Mouse (Mus musculus) stomach, embryonic 15.5 days (tissue): ENCODE data around the gene Ago3. TPM values are rescaled to one million over a fixed set of nuclear protein-coding genes. Genes with fewer than 3 reads are reported as not detected.

ENCODE experiments used
- ATAC-seq: fragments of 200-750 bp; cut with Nextera tagmentation; 2 replicates; pipeline ENCODE4 v1.8.0; 2017; ENCODE audit warnings: low read depth, moderate number of reproducible peaks, moderate TSS enrichment; ENCODE audit not compliant: insufficient read depth, low FRiP score
- H3K27ac ChIP-seq: fragments of 300-500 bp; sonication (generic); 2 replicates; pipeline ENCODE4 v1.5.1; 2015; ENCODE audit warnings: mild to moderate bottlenecking, inconsistent platforms
- H3K27me3 ChIP-seq: fragments of 300-500 bp; sonication (generic); replicated peaks from 2 replicates; pipeline ENCODE4 v1.6.1; 2015; ENCODE audit warnings: inconsistent platforms
- H3K36me3 ChIP-seq: fragments of 300-500 bp; sonication (generic); 2 replicates; pipeline ENCODE4 v1.6.1; 2015; ENCODE audit warnings: inconsistent platforms
- H3K4me1 ChIP-seq: fragments of 300-500 bp; sonication (generic); 2 replicates; pipeline ENCODE4 v1.6.1; 2015; ENCODE audit warnings: inconsistent platforms
- H3K4me2 ChIP-seq: fragments of 300-500 bp; sonication (generic); 2 replicates; pipeline ENCODE4 v1.6.1; 2015; ENCODE audit warnings: mild to moderate bottlenecking, inconsistent platforms
- H3K4me3 ChIP-seq: fragments of 300-500 bp; sonication (generic); replicated peaks from 2 replicates; pipeline ENCODE4 v1.5.1; 2015; ENCODE audit warnings: inconsistent platforms
- H3K9ac ChIP-seq: fragments of 300-500 bp; sonication (generic); 2 replicates; pipeline ENCODE4 v1.6.1; 2015; ENCODE audit warnings: inconsistent platforms
- H3K9me3 ChIP-seq: fragments of 300-500 bp; sonication (generic); 2 replicates; pipeline ENCODE4 v1.6.1; 2016; ENCODE audit warnings: inconsistent platforms
- WGBS: fragments of 180-500 bp; shearing (Covaris S2); methylation state at CpG from one replicate; pipeline ENCODE4 v1.1.7; 2015; 5-methylcytosine and 5-hydroxymethylcytosine counted together
- polyA plus RNA-seq: library from polyadenylated mRNA; unstranded; fragments of >200 nt; fragmentation: Nextera tagmentation; extraction: Ambion mirVana; gene quantifications from 2 replicates; pipeline ENCODE4 v1.2.1, GENCODE M21; 2015

Ago3 gene
- polyA plus RNA-seq: 13.9 and 15.2 TPM in 2 replicates

- Histone ChIP-seq H3K9ac (peak within 1 kb of the TSS; percentile 90), H3K9me3 (no peaks in the 10 kb centered on the region), H3K36me3 (no peaks in the 10 kb centered on the region), H3K27ac (peak within 1 kb of the TSS; percentile 88), H3K4me2 (peak within 1 kb of the TSS; percentile 87), H3K27me3 (no peaks in the 10 kb centered on the region), H3K4me1 (0 out of 2 replicates have a peak, but pooled peaks cover 2% of the 10 kb centered on the region), H3K4me3 (peak within 1 kb of the TSS; percentile 89)
- WGBS: under 1% methylated on average over 62 of the region's 65 CpGs
- peak; percentile 98 for ATAC-seq
Measured at GRCm38 (mm10) chr4:126429347-126430079, at the start of gene Ago3. Ago3 (minus strand) TSS chr4:126429556.

- Histone ChIP-seq H3K9me3 (no peaks in the 10 kb centered on the region), H3K36me3 (no peaks in the 10 kb centered on the region), H3K9ac (no peak overlapping the region), H3K4me1 (peaks cover 5% of the 10 kb centered on the region; the same call in 1 of the 2 replicates), H3K27ac (no peak overlapping the region), H3K4me2 (no peak overlapping the region), H3K4me3 (no peak overlapping the region), H3K27me3 (no peaks in the 10 kb centered on the region)
- WGBS: 42% methylated on average over 5 of the region's 5 CpGs
- ATAC-seq: no peak
Measured at GRCm38 (mm10) chr4:126473031-126473430, 43.7 kb upstream of the Ago3 start.

GRCm38 (mm10) chr4:126469334-126469733 lies 40.0 kb upstream of the Ago3 start:
- no peak overlapping the region for H3K9ac ChIP-seq
- WGBS: 37% methylated on average over 1 of the region's 1 CpGs
- H3K36me3 ChIP-seq: no peaks in the 10 kb centered on the region
- no peaks in the 10 kb centered on the region for H3K9me3 ChIP-seq
- H3K27me3 ChIP-seq: no peaks in the 10 kb centered on the region
- H3K4me2 ChIP-seq: no peak overlapping the region
- H3K27ac ChIP-seq: no peak overlapping the region
- no peak overlapping the region for H3K4me3 ChIP-seq
- no peak for ATAC-seq
- H3K4me1 ChIP-seq: peaks cover 32% of the 10 kb centered on the region

- Histone ChIP-seq H3K27ac (peak overlapping the region; percentile 44; the same call in 1 of the 2 replicates), H3K36me3 (no peaks in the 10 kb centered on the region), H3K4me2 (peak overlapping the region; percentile 78), H3K9ac (no peak overlapping the region), H3K4me3 (peak overlapping the region; percentile 99), H3K27me3 (no peaks in the 10 kb centered on the region), H3K9me3 (no peaks in the 10 kb centered on the region), H3K4me1 (peaks cover 32% of the 10 kb centered on the region)
- WGBS: 6% methylated on average over 8 of the region's 8 CpGs
- no peak; the same call in 1 of the 2 replicates for ATAC-seq
Measured at GRCm38 (mm10) chr4:126468925-126469324, 39.6 kb upstream of the Ago3 start.

- H3K36me3 ChIP-seq: no peaks in the 10 kb centered on the region
- peak within 1 kb of the TSS; percentile 78 for H3K4me2 ChIP-seq
- H3K27ac ChIP-seq: peak within 1 kb of the TSS; percentile 84
- WGBS: under 1% methylated on average over 54 of the region's 55 CpGs
- peak within 1 kb of the TSS; percentile 99 for H3K4me3 ChIP-seq
- no peaks in the 10 kb centered on the region for H3K9me3 ChIP-seq
- H3K4me1 ChIP-seq: peaks cover 32% of the 10 kb centered on the region
- peak within 1 kb of the TSS; percentile 89 for H3K9ac ChIP-seq
- peak; percentile 86 for ATAC-seq
- no peaks in the 10 kb centered on the region for H3K27me3 ChIP-seq
Measured at GRCm38 (mm10) chr4:126468285-126468901, 39.0 kb upstream of the Ago3 start, which contains the start of gene Ago1. Ago1 (minus strand) TSS chr4:126468583.

- peak; percentile 67 for ATAC-seq
- Histone ChIP-seq H3K4me2 (peak overlapping the region; percentile 78), H3K9me3 (no peaks in the 10 kb centered on the region), H3K27me3 (no peaks in the 10 kb centered on the region), H3K4me3 (peak overlapping the region; percentile 99), H3K36me3 (no peaks in the 10 kb centered on the region), H3K9ac (peak overlapping the region; percentile 89), H3K4me1 (peaks cover 32% of the 10 kb centered on the region), H3K27ac (peak overlapping the region; percentile 84)
- 1% methylated on average over 25 of the region's 25 CpGs for WGBS
Measured at GRCm38 (mm10) chr4:126467721-126468284, 38.4 kb upstream of the Ago3 start.

GRCm38 (mm10) chr4:126466251-126466750 lies 36.9 kb upstream of the Ago3 start:
- Histone ChIP-seq H3K4me2 (peak overlapping the region; percentile 37), H3K36me3 (no peaks in the 10 kb centered on the region), H3K9ac (no peak overlapping the region), H3K4me3 (peak overlapping the region; percentile 2; the same call in 1 of the 2 replicates), H3K9me3 (no peaks in the 10 kb centered on the region), H3K27ac (peak overlapping the region; percentile 40; the same call in 1 of the 2 replicates), H3K27me3 (no peaks in the 10 kb centered on the region), H3K4me1 (peaks cover 32% of the 10 kb centered on the region)
- 31% methylated on average over 8 of the region's 8 CpGs for WGBS
- ATAC-seq: no peak

- H3K4me1 ChIP-seq: peaks cover 32% of the 10 kb centered on the region
- 10% methylated on average over 8 of the region's 8 CpGs for WGBS
- no peak for ATAC-seq
- no peaks in the 10 kb centered on the region for H3K9me3 ChIP-seq
- H3K27me3 ChIP-seq: no peaks in the 10 kb centered on the region
- peak overlapping the region; percentile 37 for H3K4me2 ChIP-seq
- H3K36me3 ChIP-seq: no peaks in the 10 kb centered on the region
- H3K27ac ChIP-seq: peak overlapping the region; percentile 40; the same call in 1 of the 2 replicates
- H3K4me3 ChIP-seq: peak overlapping the region; percentile 2; the same call in 1 of the 2 replicates
- no peak overlapping the region for H3K9ac ChIP-seq
Measured at GRCm38 (mm10) chr4:126465843-126466242, 36.5 kb upstream of the Ago3 start.

GRCm38 (mm10) chr4:126464892-126465235 lies 35.5 kb upstream of the Ago3 start:
- H3K9me3 ChIP-seq: no peaks in the 10 kb centered on the region
- no peak overlapping the region for H3K4me2 ChIP-seq
- H3K36me3 ChIP-seq: peaks cover 2% of the 10 kb centered on the region; the same call in 1 of the 2 replicates
- H3K4me3 ChIP-seq: no peak overlapping the region
- 22% methylated on average over 2 of the region's 2 CpGs for WGBS
- ATAC-seq: no peak
- no peak overlapping the region for H3K27ac ChIP-seq
- no peak overlapping the region for H3K9ac ChIP-seq
- H3K4me1 ChIP-seq: peaks cover 32% of the 10 kb centered on the region
- no peaks in the 10 kb centered on the region for H3K27me3 ChIP-seq

- Histone ChIP-seq H3K4me1 (peaks cover 32% of the 10 kb centered on the region), H3K9me3 (no peaks in the 10 kb centered on the region), H3K4me3 (no peak overlapping the region), H3K9ac (no peak overlapping the region), H3K4me2 (no peak overlapping the region), H3K36me3 (peaks cover 4% of the 10 kb centered on the region; the same call in 1 of the 2 replicates), H3K27me3 (no peaks in the 10 kb centered on the region), H3K27ac (no peak overlapping the region)
- 32% methylated on average over 4 of the region's 4 CpGs for WGBS
- no peak for ATAC-seq
Measured at GRCm38 (mm10) chr4:126464189-126464891, 35.0 kb upstream of the Ago3 start.

- no peak overlapping the region for H3K4me3 ChIP-seq
- no peak for ATAC-seq
- no peak overlapping the region for H3K4me2 ChIP-seq
- 87% methylated on average over 7 of the region's 7 CpGs for WGBS
- H3K4me1 ChIP-seq: no peaks in the 10 kb centered on the region
- no peaks in the 10 kb centered on the region for H3K9me3 ChIP-seq
- H3K36me3 ChIP-seq: peaks cover 27% of the 10 kb centered on the region
- H3K27me3 ChIP-seq: no peaks in the 10 kb centered on the region
- H3K27ac ChIP-seq: no peak overlapping the region
- H3K9ac ChIP-seq: no peak overlapping the region
Measured at GRCm38 (mm10) chr4:126455441-126455840, 26.1 kb upstream of the Ago3 start.
